Mouse (Mus musculus) ES-Bruce4 (cell line): ENCODE measurements at regions not wholly inside any gene's neighbourhood (a gene's known extent, or its start where the extent isn't known, plus 50 kb on each side); places are given as distances from the start of the nearest gene placed in this dataset.

Source experiments
- CTCF ChIP-seq: IDR thresholded peaks from one replicate; pipeline ENCODE4 v1.8.1; 2011; ENCODE audit warnings: low read depth, low read length
- EP300 ChIP-seq: IDR thresholded peaks from 2 replicates; pipeline ENCODE4 v1.6.1; 2011; ENCODE audit warnings: low read depth, low read length; ENCODE audit not compliant: insufficient read depth
- POLR2A ChIP-seq: IDR thresholded peaks from one replicate; pipeline ENCODE4 v1.8.1; 2011; ENCODE audit warnings: low read length; ENCODE audit not compliant: insufficient read depth

GRCm38 (mm10) chr13:53945681-53946080 lies 109.8 kb downstream of the Drd1 start:
- TF ChIP-seq POLR2A, result no peak
- no peak for TF ChIP-seq CTCF
- TF ChIP-seq EP300, result no peak
